Comparison of ENCODE assay signal across 9 mouse cellular contexts in the genomic region with DNA sequence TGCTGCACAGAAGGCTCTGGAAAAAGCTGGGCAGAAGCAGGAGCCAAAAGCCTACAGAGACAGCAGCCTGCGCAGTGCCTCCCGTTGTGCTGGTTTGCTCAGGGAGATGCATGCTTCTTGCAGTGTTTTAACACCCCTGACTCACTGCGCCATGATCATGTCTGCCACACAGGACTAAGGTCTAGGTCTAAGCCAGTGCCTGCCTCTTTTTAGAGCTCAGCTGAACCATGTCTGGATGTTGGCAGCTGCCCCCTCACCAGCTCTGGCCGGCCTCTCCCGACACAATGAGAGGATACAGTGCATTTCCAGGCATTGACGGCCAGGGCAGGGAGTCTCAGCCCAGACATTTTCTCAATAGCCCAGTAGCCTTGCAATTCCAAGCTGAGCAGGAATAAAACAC. TPM values are rescaled to one million over a fixed set of nuclear protein-coding genes. Genes with fewer than 3 reads are reported as not detected.
A peak's percentile ranks its signal among the peaks of the same experiment; 100 is the strongest.
DNase-seq lines count a peak whose midpoint lies in the region; ATAC-seq and TF ChIP-seq lines count a peak whose summit lies in the region.
"Had no signal": no experiment of that assay in that cellular context is flagged by ENCODE, and none has a peak within 500 bp of the region (broad histone marks: within the 10 kb centered on the region; RNA-seq: fewer than 3 reads in every experiment).

No protein-coding gene starts in this region.

- no peaks in the 10 kb centered on the region for H3K27me3 ChIP-seq in midbrain, embryonic 13.5 days
- no peaks in the 10 kb centered on the region for H3K27me3 ChIP-seq in midbrain, embryonic 11.5 days (ENCODE audit: control insufficient read depth, insufficient read depth, low read length)
- H3K27me3 ChIP-seq: embryonic facial prominence, embryonic 15.5 days had no signal

- H3K4me2 ChIP-seq in midbrain, embryonic 13.5 days (replicated peaks) = no peak overlapping the region
- H3K4me2 ChIP-seq in midbrain, embryonic 11.5 days = no peak overlapping the region
- H3K4me2 ChIP-seq: embryonic facial prominence, embryonic 15.5 days had no signal

- peak overlapping the region; percentile 73 for H3K27ac ChIP-seq in gastrocnemius, adult 2 months
- H3K27ac ChIP-seq in midbrain, embryonic 13.5 days = 0 out of 2 replicates have a peak overlapping the region, but pooled peaks have one; percentile 30
- no peak overlapping the region for H3K27ac ChIP-seq in midbrain, embryonic 11.5 days (ENCODE audit: low read depth, low read length)
- H3K27ac ChIP-seq: embryonic facial prominence, embryonic 15.5 days had no signal

- H3K9me3 ChIP-seq in midbrain, embryonic 13.5 days = no peaks in the 10 kb centered on the region
- no peaks in the 10 kb centered on the region for H3K9me3 ChIP-seq in midbrain, embryonic 11.5 days (ENCODE audit: control insufficient read depth, low read length)
- H3K9me3 ChIP-seq: embryonic facial prominence, embryonic 15.5 days had no signal

- H3K36me3 ChIP-seq in midbrain, embryonic 13.5 days = no peaks in the 10 kb centered on the region
- no peaks in the 10 kb centered on the region for H3K36me3 ChIP-seq in midbrain, embryonic 11.5 days (ENCODE audit: control insufficient read depth, insufficient read depth, low read length)
- H3K36me3 ChIP-seq: embryonic facial prominence, embryonic 15.5 days had no signal

- no peak overlapping the region for H3K9ac ChIP-seq in midbrain, embryonic 13.5 days (replicated peaks)
- H3K9ac ChIP-seq in midbrain, embryonic 11.5 days (ENCODE audit: low read length) = no peak overlapping the region
- H3K9ac ChIP-seq: embryonic facial prominence, embryonic 15.5 days had no signal

- DNase-seq in gastrocnemius, adult 2 months = peak; percentile 36
- DNase-seq in gastrocnemius, postnatal 36 days = no peak
- DNase-seq in midbrain, embryonic 11.5 days (ENCODE audit: low spot score, missing footprints) = no peak
- peak; percentile 29 for DNase-seq in heart, postnatal 4 days
- DNase-seq in lung, postnatal 4 days = peak; percentile 51 to 72
- no peak for DNase-seq in testis, postnatal 10 days (ENCODE audit: low spot score)

- H3K4me3 ChIP-seq in gastrocnemius, adult 2 months = no peak overlapping the region
- H3K4me3 ChIP-seq in midbrain, embryonic 13.5 days (replicated peaks) = no peak overlapping the region
- no peak overlapping the region for H3K4me3 ChIP-seq in midbrain, embryonic 11.5 days (ENCODE audit: low read depth, low read length)
- H3K4me3 ChIP-seq: embryonic facial prominence, embryonic 15.5 days had no signal

- intact Hi-C loops in gastrocnemius, adult 2 months (cut with DNase I) = no loop called here
- intact Hi-C loops in gastrocnemius, postnatal 36 days (cut with DNase I) = no loop called here

- TF ChIP-seq CTCF in gastrocnemius, adult 2 months (IDR thresholded peaks at IDR 0.05) = no peak

- ATAC-seq in midbrain, embryonic 13.5 days = peak; percentile 53
- ATAC-seq in midbrain, embryonic 11.5 days (ENCODE audit: low FRiP score) = no peak
- no peak for ATAC-seq in CD4-positive, CD25-positive, alpha-beta regulatory T cell, adult 4 months

- H3K4me1 ChIP-seq in midbrain, embryonic 13.5 days (replicated peaks) = peaks cover 15% of the 10 kb centered on the region
- no peaks in the 10 kb centered on the region for H3K4me1 ChIP-seq in midbrain, embryonic 11.5 days (ENCODE audit: control insufficient read depth, insufficient read depth, low read length)

- 59% methylated on average over 6 of the region's 6 CpGs for WGBS in midbrain, embryonic 13.5 days
- 72% methylated on average over 6 of the region's 6 CpGs for WGBS in midbrain, embryonic 11.5 days

RNA-seq across cellular contexts. Expression of a gene that starts 23.0 kb away (rescaled TPM):
- 10 to 100 TPM; 33.3 to 45.6 TPM for total RNA-seq in gastrocnemius, adult 2 months (2021)
- total RNA-seq in gastrocnemius, postnatal 36 days (2021) = 10 to 100 TPM; 46.9 to 48.8 TPM
- polyA plus RNA-seq in midbrain, embryonic 13.5 days (2015; fragmentation: Nextera tagmentation; extraction: Ambion mirVana) = 158 and 165 TPM in 2 replicates
- 117 and 123 TPM in 2 replicates for polyA plus RNA-seq in midbrain, embryonic 11.5 days (2014; fragmentation: Nextera tagmentation; extraction: Ambion mirVana)
- 100 to 1,000 TPM in 1 of 2 experiments, 10 to 100 TPM in 1; 90.0 to 105 TPM for total RNA-seq in heart, postnatal 4 days (2021)
- polyA plus RNA-seq in CD4-positive, CD25-positive, alpha-beta regulatory T cell, adult 4 months (2017; shearing (Covaris generic)) = 1 to 10 TPM; 1.5 to 4.1 TPM

RNA-seq across cellular contexts. Expression of a gene that starts 24.3 kb away (rescaled TPM):
- 1 to 10 TPM; 1.7 TPM for total RNA-seq in gastrocnemius, adult 2 months (2021)
- total RNA-seq in gastrocnemius, postnatal 36 days (2021) = 1 to 10 TPM in 1 of 2 experiments, under 1 TPM in 1; 0.48 to 1.5 TPM
- 16.3 and 20.6 TPM in 2 replicates for polyA plus RNA-seq in midbrain, embryonic 13.5 days (2015; fragmentation: Nextera tagmentation; extraction: Ambion mirVana)
- polyA plus RNA-seq in midbrain, embryonic 11.5 days (2014; fragmentation: Nextera tagmentation; extraction: Ambion mirVana) = 5.6 and 5.8 TPM in 2 replicates
- total RNA-seq in heart, postnatal 4 days (2021) = 1 to 10 TPM; 4.7 to 5.2 TPM
- polyA plus RNA-seq in CD4-positive, CD25-positive, alpha-beta regulatory T cell, adult 4 months (2017; shearing (Covaris generic)) = not detected

Comparison
In these comparisons a context has a peak if more than half of its experiments do, and no peak if none do; other contexts are left out.
1. DNase-seq: peak in gastrocnemius, adult 2 months (single experiment), heart, postnatal 4 days (single experiment) and lung, postnatal 4 days (2 of 2); none in gastrocnemius, postnatal 36 days (0 of 2), midbrain, embryonic 11.5 days (single experiment) and testis, postnatal 10 days (single experiment).